Mouse (Mus musculus) right cerebral cortex, adult 18-20 months (tissue): Measurements from ENCODE around the gene Cisd3.

Source experiments
- DNase-seq: peaks from one replicate; pipeline ENCODE4 v3.0.0; 2022; ENCODE audit warnings: mixed read lengths

The Cisd3 gene

GRCm38 (mm10) chr11:97663528-97664338, 21.9 kb upstream of the Cisd3 start:
- DNase-seq, result no peak

DNA sequence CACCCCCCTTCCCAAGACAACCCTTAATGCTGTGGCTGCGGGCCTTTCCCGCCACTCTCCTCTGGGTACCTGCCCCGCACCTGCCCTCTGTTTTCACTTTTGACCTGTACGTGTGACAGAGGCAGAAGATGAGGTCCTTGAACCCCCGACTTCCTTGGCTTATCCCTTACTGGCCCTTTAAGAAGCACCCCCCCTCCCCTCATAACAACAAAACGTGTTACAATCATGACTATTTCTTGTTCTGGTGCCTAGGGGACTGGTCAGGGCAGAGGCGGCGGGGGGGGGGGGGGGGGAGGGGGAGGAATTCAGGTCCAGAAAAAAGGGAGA, 21.3 kb upstream of the Cisd3 start:
- no peak for DNase-seq

DNA sequence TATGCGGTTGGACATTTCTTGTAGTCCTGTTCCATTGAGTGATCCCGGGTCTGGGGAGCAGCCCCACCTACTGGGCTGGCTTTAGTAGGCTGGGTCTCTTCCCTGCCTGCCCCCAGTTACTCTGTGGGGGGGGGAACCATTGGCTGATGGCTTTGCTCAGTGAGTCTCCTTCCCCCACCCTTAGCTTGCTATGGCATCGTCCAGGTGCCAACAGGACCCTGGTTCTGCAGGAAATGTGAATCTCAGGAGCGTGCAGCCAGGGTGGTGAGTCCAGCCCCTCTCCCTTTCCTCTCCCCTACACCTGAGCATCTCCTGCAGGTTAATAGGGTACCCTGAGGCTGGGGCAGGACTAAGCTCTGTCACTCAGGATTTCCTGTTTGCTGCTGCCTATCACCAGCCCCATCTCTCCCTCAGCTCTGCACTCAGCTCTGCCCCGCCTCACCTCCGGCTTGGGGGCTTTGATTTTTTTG, 20.8 kb upstream of the Cisd3 start:
- DNase-seq, result no peak

- no peak for DNase-seq
Measured at GRCm38 (mm10) chr11:97665431-97665830, 20.2 kb upstream of the Cisd3 start.

GRCm38 (mm10) chr11:97666221-97666620, 19.4 kb upstream of the Cisd3 start:
- DNase-seq, result no peak

GRCm38 (mm10) chr11:97666794-97667193, 18.8 kb upstream of the Cisd3 start:
- DNase-seq, result no peak

- no peak for DNase-seq
Measured at GRCm38 (mm10) chr11:97668160-97668559, 17.5 kb upstream of the Cisd3 start.

GRCm38 (mm10) chr11:97669268-97669667, 16.4 kb upstream of the Cisd3 start:
- DNase-seq, result no peak

- DNase-seq, result no peak
Measured at GRCm38 (mm10) chr11:97669829-97670228, 15.8 kb upstream of the Cisd3 start.

DNA sequence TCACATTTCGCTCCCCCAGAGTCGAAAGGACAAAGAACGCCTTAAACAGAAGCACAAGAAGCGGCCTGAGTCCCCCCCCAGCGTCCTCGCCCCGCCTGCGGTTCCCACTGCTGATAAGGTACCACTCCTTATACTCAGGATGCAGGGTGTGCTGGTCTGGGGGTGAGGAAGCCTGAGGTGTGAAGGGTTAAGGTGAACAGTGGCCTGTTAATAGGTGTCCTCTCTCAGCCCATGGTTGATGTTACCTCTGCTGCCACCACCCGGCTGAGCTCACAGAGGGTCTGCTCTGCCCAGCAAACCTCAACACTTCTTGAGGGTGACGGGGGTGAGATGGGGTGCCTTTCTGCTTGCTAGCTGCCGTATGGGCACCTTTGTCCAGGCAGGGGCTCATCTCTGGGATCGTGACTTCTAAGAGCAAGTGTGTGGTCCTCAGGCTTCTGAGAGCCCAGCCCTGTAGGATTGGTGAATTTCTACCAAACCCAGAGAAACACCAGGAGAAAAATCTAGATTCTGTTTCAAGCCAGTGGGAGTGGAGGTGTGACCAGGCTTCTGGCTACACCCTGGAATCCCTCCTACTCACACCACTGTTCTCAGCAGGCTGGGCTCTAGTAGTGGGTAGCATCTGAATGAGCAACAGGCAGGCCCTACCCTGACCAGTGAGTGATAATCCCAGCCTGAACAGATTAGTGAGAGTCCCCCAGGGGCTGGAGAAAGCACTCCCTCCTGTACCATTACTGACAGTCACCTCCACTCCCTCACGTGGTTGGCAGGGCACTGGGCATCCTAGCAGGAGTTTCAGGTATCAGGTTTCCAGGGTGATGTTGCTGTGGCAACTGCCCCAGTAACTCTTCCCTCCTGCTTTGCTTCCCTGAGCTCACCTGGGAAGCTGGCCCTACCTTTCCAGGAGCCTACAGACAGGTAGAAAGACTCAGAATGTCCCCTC, 15.1 kb upstream of the Cisd3 start:
- peak; percentile 62 for DNase-seq

- DNase-seq, result no peak
Measured at GRCm38 (mm10) chr11:97671177-97671527, 14.5 kb upstream of the Cisd3 start.

DNA sequence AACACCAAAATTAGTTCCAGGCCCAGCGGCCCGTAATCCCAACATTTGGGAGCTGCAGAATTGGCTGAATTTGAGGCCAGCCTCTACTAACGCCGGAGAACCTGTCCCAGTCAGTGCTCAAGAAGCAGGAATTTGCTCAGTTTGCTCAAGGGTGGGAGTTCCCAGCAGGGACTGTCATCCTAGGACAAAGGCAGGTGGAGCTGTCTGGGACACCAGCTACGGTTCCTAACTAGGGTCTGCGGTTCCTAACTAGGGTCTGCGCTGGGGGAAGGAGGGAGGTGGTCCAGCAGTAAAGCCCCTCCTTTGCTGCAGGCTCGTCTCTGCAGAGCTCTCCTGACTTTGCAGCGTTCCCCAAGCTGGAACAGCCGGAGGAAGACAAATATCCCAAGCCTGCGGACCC, 12.5 kb upstream of the Cisd3 start:
- DNase-seq, result no peak

- no peak for DNase-seq
Measured at GRCm38 (mm10) chr11:97676050-97676754, 9.4 kb upstream of the Cisd3 start.

DNA sequence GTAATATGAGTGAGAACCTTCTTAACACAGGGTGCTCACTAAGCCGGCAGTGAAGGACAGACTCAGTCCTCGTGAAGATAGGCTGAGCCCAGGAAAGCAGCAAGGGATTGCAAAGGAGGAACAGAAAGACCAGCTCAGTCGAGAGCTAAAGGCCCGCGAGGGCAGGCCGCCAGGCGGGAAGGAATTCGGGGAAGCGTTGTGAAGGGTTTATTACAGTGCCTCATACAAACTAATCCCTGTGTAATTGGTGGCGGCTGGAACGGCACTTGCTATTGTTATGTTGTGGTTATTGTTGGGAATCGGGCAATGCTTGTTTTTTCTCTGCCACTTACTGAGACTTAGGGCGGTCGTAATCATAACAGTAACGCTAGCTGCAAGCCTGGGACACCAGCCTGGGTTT, 8.2 kb upstream of the Cisd3 start:
- DNase-seq, result no peak

- DNase-seq, result no peak
Measured at GRCm38 (mm10) chr11:97677842-97678241, 7.8 kb upstream of the Cisd3 start.

DNA sequence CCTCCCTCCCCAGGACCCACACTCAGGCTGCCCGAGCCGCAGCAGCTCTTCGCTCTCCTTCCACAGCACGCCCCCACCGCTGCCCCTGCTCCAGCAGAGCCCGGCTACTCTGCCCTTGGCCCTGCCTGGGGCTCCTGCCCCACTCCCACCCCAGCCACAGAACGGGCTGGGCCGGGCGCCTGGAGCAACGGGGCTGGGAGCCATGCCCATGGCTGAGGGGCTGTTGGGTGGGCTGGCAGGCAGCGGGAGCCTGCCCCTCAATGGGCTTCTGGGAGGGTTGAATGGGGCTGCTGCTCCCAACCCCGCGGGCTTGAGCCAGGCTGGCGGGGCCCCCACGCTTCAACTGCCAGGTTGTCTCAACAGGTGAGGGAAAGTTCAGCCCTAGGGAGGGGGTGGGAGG, 7.3 kb upstream of the Cisd3 start:
- DNase-seq, result no peak

- DNase-seq, result no peak
Measured at GRCm38 (mm10) chr11:97680430-97680829, 5.2 kb upstream of the Cisd3 start.

- DNase-seq, result no peak
Measured at GRCm38 (mm10) chr11:97682504-97683055, 3.0 kb upstream of the Cisd3 start.

GRCm38 (mm10) chr11:97684063-97684680, 1.5 kb upstream of the Cisd3 start:
- DNase-seq, result no peak

GRCm38 (mm10) chr11:97684766-97685165, 860 bp upstream of the Cisd3 start:
- DNase-seq, result no peak

- DNase-seq, result no peak
Measured at GRCm38 (mm10) chr11:97686322-97686908, 789 bp downstream of the Cisd3 start.

DNA sequence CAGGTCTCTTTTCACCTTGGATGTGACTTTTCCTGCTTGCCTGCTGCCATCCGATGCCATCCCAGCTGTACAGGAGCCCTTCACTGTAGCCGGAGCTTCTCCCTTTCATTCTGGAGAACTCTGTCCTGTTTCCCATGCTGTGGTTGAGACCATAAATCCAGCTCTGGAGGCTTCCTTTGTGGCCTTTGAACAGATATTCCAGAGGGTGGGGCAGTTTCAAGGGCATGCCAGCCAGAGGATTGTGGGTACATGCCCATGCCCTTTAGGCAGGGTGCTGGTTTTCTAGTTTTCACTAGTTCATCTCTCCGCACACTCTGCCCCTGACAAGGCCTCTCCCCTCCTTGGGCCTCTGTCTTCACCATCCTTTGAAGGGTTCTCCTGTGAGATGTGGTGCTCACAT, 1.4 kb downstream of the Cisd3 start:
- DNase-seq, result no peak
